Mouse (Mus musculus): ENCODE results near the gene C130050O18Rik. TPM values are rescaled to one million over a fixed set of nuclear protein-coding genes. Genes with fewer than 3 reads are reported as not detected.
"Not testable (repeated sequence)": the region's sequence is repeated elsewhere in the genome, so short reads cannot be mapped to it uniquely, and the experiment has no call there.

C130050O18Rik gene
- polyA plus RNA-seq, 1 experiment: 0.33 TPM

GRCm38 (mm10) chr5:139381586-139382513, 23.2 kb upstream of the C130050O18Rik start:
- no peak for DNase-seq (ENCODE audit: low read depth)
- no peak for TF ChIP-seq POLR2A (IDR thresholded peaks at IDR 0.05; ENCODE audit: borderline replicate concordance, extremely low read depth, insufficient read depth, insufficient read length, poor library complexity, severe bottlenecking)
- no peak for TF ChIP-seq CTCF (IDR thresholded peaks at IDR 0.05; ENCODE audit: borderline replicate concordance, extremely low read depth, insufficient read depth, insufficient read length)

GRCm38 (mm10) chr5:139382760-139383159, 22.3 kb upstream of the C130050O18Rik start:
- DNase-seq (ENCODE audit: low read depth): peak; percentile 25
- no peak for TF ChIP-seq POLR2A (IDR thresholded peaks at IDR 0.05; ENCODE audit: borderline replicate concordance, extremely low read depth, insufficient read depth, insufficient read length, poor library complexity, severe bottlenecking)
- TF ChIP-seq CTCF (IDR thresholded peaks at IDR 0.05; ENCODE audit: borderline replicate concordance, extremely low read depth, insufficient read depth, insufficient read length): no peak

GRCm38 (mm10) chr5:139383234-139383633, 21.8 kb upstream of the C130050O18Rik start:
- TF ChIP-seq CTCF (IDR thresholded peaks at IDR 0.05; ENCODE audit: borderline replicate concordance, extremely low read depth, insufficient read depth, insufficient read length) (no peak), POLR2A (IDR thresholded peaks at IDR 0.05; ENCODE audit: borderline replicate concordance, extremely low read depth, insufficient read depth, insufficient read length, poor library complexity, severe bottlenecking) (no peak)
- no peak for DNase-seq (ENCODE audit: low read depth)

GRCm38 (mm10) chr5:139384531-139384930, 20.5 kb upstream of the C130050O18Rik start:
- no peak for TF ChIP-seq POLR2A (IDR thresholded peaks at IDR 0.05; ENCODE audit: borderline replicate concordance, extremely low read depth, insufficient read depth, insufficient read length, poor library complexity, severe bottlenecking)
- TF ChIP-seq CTCF (IDR thresholded peaks at IDR 0.05; ENCODE audit: borderline replicate concordance, extremely low read depth, insufficient read depth, insufficient read length): no peak
- no peak for DNase-seq (ENCODE audit: low read depth)

GRCm38 (mm10) chr5:139386047-139386446, 19.0 kb upstream of the C130050O18Rik start:
- TF ChIP-seq POLR2A (IDR thresholded peaks at IDR 0.05; ENCODE audit: borderline replicate concordance, extremely low read depth, insufficient read depth, insufficient read length, poor library complexity, severe bottlenecking) (no peak), CTCF (IDR thresholded peaks at IDR 0.05; ENCODE audit: borderline replicate concordance, extremely low read depth, insufficient read depth, insufficient read length) (no peak)
- DNase-seq (ENCODE audit: low read depth): no peak

- TF ChIP-seq CTCF (IDR thresholded peaks at IDR 0.05; ENCODE audit: borderline replicate concordance, extremely low read depth, insufficient read depth, insufficient read length) (no peak), POLR2A (IDR thresholded peaks at IDR 0.05; ENCODE audit: borderline replicate concordance, extremely low read depth, insufficient read depth, insufficient read length, poor library complexity, severe bottlenecking) (no peak)
- DNase-seq (ENCODE audit: low read depth): peak; percentile 52
Observed at GRCm38 (mm10) chr5:139387329-139388194, 17.5 kb upstream of the C130050O18Rik start.

- no peak for DNase-seq (ENCODE audit: low read depth)
- TF ChIP-seq POLR2A (IDR thresholded peaks at IDR 0.05; ENCODE audit: borderline replicate concordance, extremely low read depth, insufficient read depth, insufficient read length, poor library complexity, severe bottlenecking) (no peak), CTCF (IDR thresholded peaks at IDR 0.05; ENCODE audit: borderline replicate concordance, extremely low read depth, insufficient read depth, insufficient read length) (no peak)
Observed at GRCm38 (mm10) chr5:139388195-139388570, 16.9 kb upstream of the C130050O18Rik start.

- TF ChIP-seq POLR2A (IDR thresholded peaks at IDR 0.05; ENCODE audit: borderline replicate concordance, extremely low read depth, insufficient read depth, insufficient read length, poor library complexity, severe bottlenecking) (no peak), CTCF (IDR thresholded peaks at IDR 0.05; ENCODE audit: borderline replicate concordance, extremely low read depth, insufficient read depth, insufficient read length) (no peak)
- DNase-seq (ENCODE audit: low read depth): no peak
Observed at GRCm38 (mm10) chr5:139388694-139389675, 16.1 kb upstream of the C130050O18Rik start.

GRCm38 (mm10) chr5:139389676-139390061, 15.4 kb upstream of the C130050O18Rik start:
- TF ChIP-seq POLR2A (IDR thresholded peaks at IDR 0.05; ENCODE audit: borderline replicate concordance, extremely low read depth, insufficient read depth, insufficient read length, poor library complexity, severe bottlenecking): no peak
- no peak for TF ChIP-seq CTCF (IDR thresholded peaks at IDR 0.05; ENCODE audit: borderline replicate concordance, extremely low read depth, insufficient read depth, insufficient read length)
- DNase-seq (ENCODE audit: low read depth): peak; percentile 47

GRCm38 (mm10) chr5:139390324-139391119, 14.6 kb upstream of the C130050O18Rik start:
- DNase-seq (ENCODE audit: low read depth): not testable (repeated sequence)

All from brain, embryonic 14.5 days (tissue).